11 mouse cellular contexts compared by ENCODE assay signal in the genomic region with DNA sequence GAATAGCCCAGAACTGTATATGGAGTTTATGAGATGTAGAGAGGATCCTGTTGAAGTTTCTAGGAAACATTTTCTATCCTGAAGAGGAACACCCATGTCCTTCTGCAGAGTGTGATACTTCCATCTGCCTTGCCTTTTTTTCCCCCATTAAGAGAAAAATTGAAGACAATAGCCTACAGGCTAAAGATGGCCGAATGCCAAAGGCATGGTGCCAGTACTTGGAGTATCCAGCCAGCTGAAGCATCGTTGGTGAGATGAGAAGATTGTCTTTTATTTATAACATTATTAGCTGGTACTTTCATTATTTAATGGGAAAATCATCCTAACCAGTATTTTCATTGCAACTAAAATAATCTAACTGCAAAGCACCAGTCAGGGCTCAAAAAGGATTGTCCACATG.
DNase-seq lines count a peak whose midpoint lies in the region; ATAC-seq and TF ChIP-seq lines count a peak whose summit lies in the region.
"Had no signal": no experiment of that assay in that cellular context is flagged by ENCODE, and none has a peak within 500 bp of the region (broad histone marks: within the 10 kb centered on the region; RNA-seq: fewer than 3 reads in every experiment).

No protein-coding gene starts in this region.

- H3K27me3 ChIP-seq in lung, embryonic 14.5 days (ENCODE audit: insufficient read depth, low read length), result no peaks in the 10 kb centered on the region
- H3K27me3 ChIP-seq: heart, embryonic 15.5 days had no signal

- TF ChIP-seq POLR2A in lung, adult 2 months (IDR thresholded peaks at IDR 0.05; ENCODE audit: borderline replicate concordance, extremely low read depth, low read depth, low read length), result no peak

- intact Hi-C loops in gastrocnemius, postnatal 14 days (cut with DNase I; ENCODE audit: low total_unique reads), result no loop called here

- no peaks in the 10 kb centered on the region for H3K36me3 ChIP-seq in lung, embryonic 14.5 days (ENCODE audit: insufficient read depth)
- H3K36me3 ChIP-seq: embryonic facial prominence, embryonic 10.5 days; heart, embryonic 15.5 days had no signal

- H3K9ac ChIP-seq in lung, embryonic 14.5 days, result no peak overlapping the region
- H3K9ac ChIP-seq: heart, embryonic 15.5 days had no signal

- no peak overlapping the region for H3K4me3 ChIP-seq in lung, embryonic 14.5 days (ENCODE audit: low read depth, low read length)
- no peak overlapping the region for H3K4me3 ChIP-seq in lung, adult 2 months (replicated peaks; ENCODE audit: extremely low read depth, low read depth, low read length)
- H3K4me3 ChIP-seq in layer of hippocampus, adult 2 months, result no peak overlapping the region
- H3K4me3 ChIP-seq: embryonic facial prominence, embryonic 10.5 days; heart, embryonic 15.5 days; myocyte had no signal

- no peak overlapping the region for H3K4me2 ChIP-seq in lung, embryonic 14.5 days
- H3K4me2 ChIP-seq: heart, embryonic 15.5 days had no signal

- no peak overlapping the region for H3K27ac ChIP-seq in lung, embryonic 14.5 days (ENCODE audit: low read depth)
- H3K27ac ChIP-seq in layer of hippocampus, adult 2 months, result no peak overlapping the region
- H3K27ac ChIP-seq: embryonic facial prominence, embryonic 10.5 days; heart, embryonic 15.5 days had no signal

- no peaks in the 10 kb centered on the region for H3K9me3 ChIP-seq in lung, embryonic 14.5 days (ENCODE audit: low read depth, low read length)
- H3K9me3 ChIP-seq: embryonic facial prominence, embryonic 10.5 days; heart, embryonic 15.5 days had no signal

- H3K4me1 ChIP-seq in lung, embryonic 14.5 days (ENCODE audit: insufficient read depth), result peaks cover 3% of the 10 kb centered on the region; the same call in 1 of the 2 replicates
- no peaks in the 10 kb centered on the region for H3K4me1 ChIP-seq in lung, adult 2 months (ENCODE audit: control insufficient read depth, insufficient read depth, low read length)
- H3K4me1 ChIP-seq: embryonic facial prominence, embryonic 10.5 days; heart, embryonic 15.5 days had no signal

- WGBS in lung, embryonic 14.5 days, result 58% methylated on average over 2 of the region's 2 CpGs
- 40% methylated on average over 2 of the region's 2 CpGs for WGBS in lung, adult 2 months

- DNase-seq in gastrocnemius, postnatal 14 days, result peak; percentile 12
- DNase-seq in gastrocnemius, adult 8-10 months (ENCODE audit: low spot score in 2 of 2), result no peak
- peak; percentile 60 for DNase-seq in lung, embryonic 14.5 days
- DNase-seq in lung, adult 2 months, result no peak
- peak; percentile 40 for DNase-seq in adipocyte (ENCODE audit: low spot score)
- peak; percentile 16 for DNase-seq in layer of hippocampus, adult 2 months (ENCODE audit: low spot score in 2 of 2)
- no peak for DNase-seq in thymus, postnatal 4 days

- no peak for ATAC-seq in lung, embryonic 14.5 days (ENCODE audit: insufficient read depth)
- ATAC-seq: intestine, embryonic 16.5 days had no signal

- no peak for TF ChIP-seq CTCF in lung, embryonic 14.5 days (IDR thresholded peaks at IDR 0.05; ENCODE audit: low read depth)
- no peak for TF ChIP-seq CTCF in lung, adult 2 months (IDR thresholded peaks at IDR 0.05; ENCODE audit: insufficient read depth, low read length)
- TF ChIP-seq CTCF in layer of hippocampus, adult 2 months (conservative IDR thresholded peaks at IDR 0.05), result no peak

Comparison
In these comparisons a context has a peak if more than half of its experiments do, and no peak if none do; other contexts are left out.
1. DNase-seq: peak in gastrocnemius, postnatal 14 days (single experiment), lung, embryonic 14.5 days (single experiment), adipocyte (single experiment) and layer of hippocampus, adult 2 months (2 of 2); none in gastrocnemius, adult 8-10 months (0 of 2), lung, adult 2 months (single experiment) and thymus, postnatal 4 days (single experiment).